Mouse (Mus musculus) limb, embryonic 14.5 days (tissue): ENCODE data around the gene Phlpp2. TPM values are rescaled to one million over a fixed set of nuclear protein-coding genes. Genes with fewer than 3 reads are reported as not detected.

ENCODE experiments used
- ATAC-seq: fragments of 200-750 bp; cut with Nextera tagmentation; 2 replicates; pipeline ENCODE4 v1.8.0; 2017; ENCODE audit warnings: low read depth, moderate number of reproducible peaks, moderate TSS enrichment; ENCODE audit not compliant: low FRiP score
- DNase-seq: peaks from one replicate; pipeline ENCODE4 v3.0.0-alpha.2; 2015; ENCODE audit warnings: low spot score
- H3K27ac ChIP-seq: fragments of 300-500 bp; sonication (generic); replicated peaks from 2 replicates; pipeline ENCODE4 v1.5.1; 2014; ENCODE audit warnings: low read depth, mild to moderate bottlenecking, low read length, moderate library complexity, mixed read lengths
- H3K27me3 ChIP-seq: fragments of 300-500 bp; sonication (generic); 2 replicates; pipeline ENCODE4 v1.6.1; 2014; ENCODE audit warnings: low read length, mixed read lengths; ENCODE audit not compliant: control insufficient read depth, insufficient read depth
- H3K36me3 ChIP-seq: fragments of 300-500 bp; sonication (generic); 2 replicates; pipeline ENCODE4 v1.6.1; 2014; ENCODE audit warnings: mild to moderate bottlenecking, low read length, moderate library complexity, mixed read lengths; ENCODE audit not compliant: control insufficient read depth, insufficient read depth
- H3K4me1 ChIP-seq: fragments of 300-500 bp; sonication (generic); 2 replicates; pipeline ENCODE4 v1.6.1; 2014; ENCODE audit warnings: antibody characterized with exemption, low read length, mixed read lengths; ENCODE audit not compliant: control insufficient read depth, insufficient read depth
- H3K4me2 ChIP-seq: fragments of 300-500 bp; sonication (generic); replicated peaks from 2 replicates; pipeline ENCODE4 v1.6.1; 2014; ENCODE audit warnings: low read depth, mild to moderate bottlenecking, low read length, moderate library complexity; ENCODE audit not compliant: severe bottlenecking
- H3K4me3 ChIP-seq: fragments of 300-500 bp; sonication (generic); replicated peaks from 2 replicates; pipeline ENCODE4 v1.5.1; 2014; ENCODE audit warnings: low read length
- H3K9ac ChIP-seq: fragments of 300-500 bp; sonication (generic); 2 replicates; pipeline ENCODE4 v1.6.1; 2014; ENCODE audit warnings: mild to moderate bottlenecking, low read depth, low read length, moderate library complexity; ENCODE audit not compliant: severe bottlenecking
- H3K9me3 ChIP-seq: fragments of 300-500 bp; sonication (generic); 2 replicates; pipeline ENCODE4 v1.6.1; 2016; ENCODE audit warnings: low read length; ENCODE audit not compliant: control insufficient read depth
- POLR2A ChIP-seq: fragments of 200-500 bp; IDR thresholded peaks from 2 replicates; pipeline ENCODE4 v1.8.0; 2012; ENCODE audit warnings: inconsistent platforms, mild to moderate bottlenecking, moderate library complexity, borderline replicate concordance; ENCODE audit not compliant: insufficient read depth, insufficient read length; ENCODE audit errors: extremely low read depth
- WGBS: fragments of 180-500 bp; shearing (Covaris S2); extraction: QIAGEN DNeasy Blood & Tissue Kit; methylation state at CpG from one replicate; pipeline ENCODE4 v1.1.7; 2014; 5-methylcytosine and 5-hydroxymethylcytosine counted together
- polyA plus RNA-seq, 2 experiments: library from polyadenylated mRNA; depleted of rRNA in 1 of 2; stranded (reverse) in 1 of 2; unstranded in 1 of 2; fragments of >200 nt; fragmentation: Nextera tagmentation in 1 of 2; extraction: Ambion mirVana in 1 of 2; gene quantifications; 2 replicates each; pipeline versions ENCODE4 v1.2.1 to v1.2.3; 2012 to 2014

The Phlpp2 gene
- polyA plus RNA-seq, 2 experiments: 3.3 to 12.0 TPM

DNA sequence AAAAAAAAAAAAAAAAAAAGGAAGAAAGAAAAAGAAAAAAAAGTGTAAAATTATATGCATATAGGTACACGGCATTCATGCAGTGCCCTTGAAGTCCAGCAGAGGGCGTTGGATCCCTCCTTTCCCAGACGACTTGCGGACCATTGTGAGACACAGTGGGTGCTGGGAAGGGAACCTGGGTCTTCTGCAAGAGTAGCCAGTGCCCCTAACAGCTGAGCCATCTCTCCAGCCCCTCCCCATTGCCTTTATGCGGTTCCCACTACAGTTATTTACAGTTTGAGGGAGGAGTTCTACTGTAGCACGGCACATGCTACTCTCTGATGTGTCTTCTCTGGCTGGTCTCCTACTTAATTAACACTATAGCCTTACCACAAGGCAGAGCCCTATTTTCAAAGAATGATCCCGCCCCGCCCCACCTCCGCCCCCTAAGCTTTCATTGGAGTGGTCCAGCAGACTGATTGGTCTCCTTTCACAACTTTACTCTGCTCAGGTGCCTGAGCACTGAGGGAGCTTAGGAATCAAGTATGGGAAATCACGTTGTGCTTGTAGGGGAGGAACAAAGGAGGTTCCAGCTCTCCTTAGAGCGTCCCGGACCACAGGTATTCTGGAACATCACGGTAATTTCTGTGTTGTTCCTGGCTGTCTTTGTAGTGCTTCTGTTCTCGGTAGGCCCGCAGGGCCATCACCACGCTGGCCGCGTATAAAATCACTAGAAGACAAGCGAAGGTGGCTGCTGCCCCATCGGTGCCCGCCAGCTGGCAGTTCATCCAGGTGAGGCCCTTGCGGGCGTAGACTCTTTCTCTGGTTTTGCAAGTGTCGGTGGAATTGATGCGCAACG lies 79.3 kb downstream of the Phlpp2 start:
- H3K9me3 ChIP-seq: no peaks in the 10 kb centered on the region
- WGBS: 4% methylated on average over 25 of the region's 26 CpGs
- ATAC-seq: no peak; the same call in 1 of the 2 replicates
- peaks cover 17% of the 10 kb centered on the region for H3K27me3 ChIP-seq
- peak; percentile 25 for DNase-seq
- TF ChIP-seq POLR2A: no peak
- no peak overlapping the region for H3K27ac ChIP-seq
- peak overlapping the region; percentile 36; the same call in 1 of the 2 replicates for H3K9ac ChIP-seq
- H3K36me3 ChIP-seq: no peaks in the 10 kb centered on the region
- H3K4me3 ChIP-seq: peak overlapping the region; percentile 28
- H3K4me2 ChIP-seq: peak overlapping the region; percentile 59
- peaks cover 10% of the 10 kb centered on the region; the same call in 1 of the 2 replicates for H3K4me1 ChIP-seq

DNA sequence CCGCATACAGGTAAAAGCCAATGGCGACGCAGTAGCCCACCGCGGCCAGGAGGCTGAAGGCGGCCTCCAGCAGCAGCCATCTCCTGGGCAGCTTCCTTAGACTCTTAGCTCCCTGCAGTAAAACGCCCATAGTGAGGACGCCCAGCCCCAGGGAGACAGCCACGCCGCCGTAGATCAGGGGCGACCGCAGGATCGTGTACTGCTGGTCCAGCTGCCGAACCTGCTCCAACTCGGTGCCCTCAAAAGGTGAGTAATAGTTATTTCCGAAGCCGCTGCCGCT lies 79.9 kb downstream of the Phlpp2 start:
- no peak for DNase-seq
- peaks cover 17% of the 10 kb centered on the region for H3K27me3 ChIP-seq
- TF ChIP-seq POLR2A: no peak
- H3K36me3 ChIP-seq: no peaks in the 10 kb centered on the region
- peak overlapping the region; percentile 36; the same call in 1 of the 2 replicates for H3K9ac ChIP-seq
- H3K4me3 ChIP-seq: peak overlapping the region; percentile 28
- 4% methylated on average over 19 of the region's 19 CpGs for WGBS
- no peak for ATAC-seq
- no peaks in the 10 kb centered on the region for H3K9me3 ChIP-seq
- H3K4me2 ChIP-seq: peak overlapping the region; percentile 59
- H3K27ac ChIP-seq: no peak overlapping the region
- peaks cover 10% of the 10 kb centered on the region; the same call in 1 of the 2 replicates for H3K4me1 ChIP-seq

DNA sequence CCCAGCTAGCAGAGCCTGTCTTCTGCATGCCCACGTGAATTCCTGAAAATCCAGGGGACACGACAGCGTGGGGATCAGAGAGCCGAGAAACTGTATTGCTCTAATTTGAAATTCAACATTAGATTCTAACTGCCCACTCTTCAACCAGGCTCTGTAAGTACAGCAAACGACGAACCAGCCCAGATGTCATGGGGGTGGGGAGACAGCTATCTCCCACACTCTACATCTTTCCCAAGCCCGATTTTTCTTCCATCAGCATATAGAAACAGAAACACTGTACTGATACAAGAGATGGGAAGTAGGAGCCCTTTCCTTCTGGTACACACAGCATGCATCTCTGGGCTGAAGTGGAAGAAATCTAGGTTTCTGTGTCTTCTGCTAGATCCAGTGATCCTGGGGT lies 83.8 kb downstream of the Phlpp2 start:
- Histone ChIP-seq H3K9me3 (no peaks in the 10 kb centered on the region), H3K27ac (no peak overlapping the region), H3K36me3 (no peaks in the 10 kb centered on the region), H3K4me3 (no peak overlapping the region), H3K9ac (no peak overlapping the region), H3K27me3 (peaks cover 17% of the 10 kb centered on the region), H3K4me2 (no peak overlapping the region), H3K4me1 (peaks cover 5% of the 10 kb centered on the region)
- no peak for DNase-seq
- ATAC-seq: no peak
- TF ChIP-seq POLR2A: no peak
- 73% methylated on average over 7 of the region's 7 CpGs for WGBS

DNA sequence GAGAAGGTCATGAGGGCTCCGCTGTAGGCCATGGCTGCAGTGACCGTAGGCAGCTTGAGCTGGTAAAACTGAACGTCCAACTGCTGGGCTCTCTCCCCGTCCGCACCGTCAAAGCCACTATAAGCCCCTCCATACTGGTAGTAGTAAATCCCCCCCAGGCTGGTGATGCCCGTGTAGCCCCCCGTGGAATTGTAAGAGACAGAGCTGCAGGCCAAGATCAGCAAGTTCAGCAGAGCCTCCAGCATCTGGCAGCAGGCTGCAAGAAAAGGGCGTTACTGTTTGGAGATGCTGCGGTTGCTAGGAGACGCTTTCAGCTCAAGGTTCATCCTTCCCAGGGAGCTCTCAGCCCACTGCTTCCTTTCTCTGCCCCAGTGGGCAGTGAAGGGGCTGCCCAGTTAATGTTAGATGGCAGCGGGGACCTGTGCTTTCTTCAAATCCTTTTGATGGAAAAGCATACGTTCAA lies 86.2 kb downstream of the Phlpp2 start:
- Histone ChIP-seq H3K27ac (no peak overlapping the region), H3K4me3 (no peak overlapping the region), H3K9ac (no peak overlapping the region), H3K4me2 (no peak overlapping the region), H3K36me3 (no peaks in the 10 kb centered on the region), H3K4me1 (peaks cover 11% of the 10 kb centered on the region), H3K27me3 (no peaks in the 10 kb centered on the region), H3K9me3 (no peaks in the 10 kb centered on the region)
- ATAC-seq (no peak), DNase-seq (peak; percentile 50)
- no peak for TF ChIP-seq POLR2A
- WGBS: 51% methylated on average over 13 of the region's 13 CpGs

DNA sequence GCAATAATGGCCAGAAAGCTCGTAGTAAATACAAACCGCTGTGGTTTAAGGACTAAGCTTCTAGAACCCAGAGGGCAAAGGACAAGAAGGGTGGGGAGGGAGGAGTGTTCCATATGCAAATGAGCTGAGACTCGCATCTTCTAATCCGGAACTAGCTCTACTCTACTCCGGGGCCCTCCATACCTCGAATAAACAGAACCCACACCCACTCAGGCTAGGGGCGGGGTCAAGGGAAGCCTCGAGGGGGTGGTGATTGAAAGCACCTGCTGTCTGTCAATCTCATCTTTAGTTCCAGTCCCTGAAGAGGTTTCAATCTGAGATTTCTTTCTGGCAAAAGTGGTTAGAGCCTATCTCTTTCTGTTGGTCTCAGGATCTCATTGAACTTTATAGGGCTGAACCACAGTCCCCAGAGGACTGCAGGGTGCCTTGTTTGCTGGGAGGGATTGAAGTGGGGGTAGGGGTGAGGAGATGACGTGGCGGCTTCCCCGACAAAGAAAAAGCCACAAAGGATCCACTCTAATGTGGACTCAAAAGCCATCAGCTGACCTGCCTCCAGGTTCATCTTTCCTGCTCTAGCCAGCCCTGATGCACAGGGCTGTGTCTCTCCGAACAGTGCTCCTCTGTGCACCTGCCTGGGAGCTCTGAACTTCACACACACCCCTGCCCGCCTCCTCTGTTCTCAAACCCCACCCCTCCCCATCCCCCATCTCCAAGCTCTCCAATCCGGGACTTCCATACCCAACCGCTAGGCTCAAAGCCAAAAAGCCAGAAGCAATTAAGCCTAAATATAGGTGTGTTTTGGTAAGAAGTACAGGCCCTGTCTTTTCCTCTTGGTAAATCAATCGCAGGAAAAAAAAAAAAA lies 89.1 kb downstream of the Phlpp2 start:
- H3K27ac ChIP-seq: no peak overlapping the region
- no peak overlapping the region for H3K4me3 ChIP-seq
- H3K4me2 ChIP-seq: peak overlapping the region; percentile 22; the same call in 1 of the 2 replicates
- H3K4me1 ChIP-seq: peaks cover 19% of the 10 kb centered on the region
- WGBS: 6% methylated on average over 16 of the region's 16 CpGs
- no peaks in the 10 kb centered on the region for H3K9me3 ChIP-seq
- no peaks in the 10 kb centered on the region for H3K36me3 ChIP-seq
- H3K27me3 ChIP-seq: peaks cover 24% of the 10 kb centered on the region
- TF ChIP-seq POLR2A: no peak
- peak; percentile 64 for ATAC-seq
- peak; percentile 47 for DNase-seq
- H3K9ac ChIP-seq: no peak overlapping the region
